Mouse (Mus musculus) G1E (cell line): ENCODE measurements at regions not wholly inside any gene's neighbourhood (a gene's known extent, or its start where the extent isn't known, plus 50 kb on each side); places are given as distances from the start of the nearest gene placed in this dataset.

Experiments used
- CTCF ChIP-seq: IDR thresholded peaks from 2 replicates; pipeline ENCODE4 v1.5.1; 2012; ENCODE audit warnings: low read depth, low read length, inconsistent platforms, mixed read lengths
- GATA1 ChIP-seq: IDR thresholded peaks from 2 replicates; pipeline ENCODE4 v1.6.1; 2012; ENCODE audit warnings: borderline replicate concordance, low read length, inconsistent platforms, mixed read lengths
- GATA2 ChIP-seq: IDR thresholded peaks from 2 replicates; pipeline ENCODE4 v1.6.1; 2012; ENCODE audit warnings: low read depth, low read length, inconsistent platforms, borderline replicate concordance
- TAL1 ChIP-seq: conservative IDR thresholded peaks from 2 replicates; pipeline ENCODE4 v1.6.1; 2012; ENCODE audit warnings: low read depth, low read length, inconsistent platforms, mixed read lengths

- TF ChIP-seq GATA1 (no peak), TAL1 (no peak), CTCF (no peak), GATA2 (no peak)
Measured at GRCm38 (mm10) chr2:147845256-147845655, 201.5 kb downstream of the Foxa2 start.
